Mouse (Mus musculus) lung, adult 10 weeks (tissue): ENCODE data around the gene Bbs5. TPM values are rescaled to one million over a fixed set of nuclear protein-coding genes. Genes with fewer than 3 reads are reported as not detected.

Experiments
- polyA plus RNA-seq: library from polyadenylated mRNA; stranded (reverse); fragments of 350-450 nt; fragmentation: Illumina TruSeq; extraction: RNeasy Lipid Tissue Mini Kit (QIAGEN cat#74804); gene quantifications from one replicate; pipeline ENCODE4 v1.2.3, GENCODE M21; 2014; ENCODE audit warnings: low read depth, low replicate concordance; ENCODE audit not compliant: insufficient read depth

The Bbs5 gene
- polyA plus RNA-seq, result 7.1 TPM

DNA sequence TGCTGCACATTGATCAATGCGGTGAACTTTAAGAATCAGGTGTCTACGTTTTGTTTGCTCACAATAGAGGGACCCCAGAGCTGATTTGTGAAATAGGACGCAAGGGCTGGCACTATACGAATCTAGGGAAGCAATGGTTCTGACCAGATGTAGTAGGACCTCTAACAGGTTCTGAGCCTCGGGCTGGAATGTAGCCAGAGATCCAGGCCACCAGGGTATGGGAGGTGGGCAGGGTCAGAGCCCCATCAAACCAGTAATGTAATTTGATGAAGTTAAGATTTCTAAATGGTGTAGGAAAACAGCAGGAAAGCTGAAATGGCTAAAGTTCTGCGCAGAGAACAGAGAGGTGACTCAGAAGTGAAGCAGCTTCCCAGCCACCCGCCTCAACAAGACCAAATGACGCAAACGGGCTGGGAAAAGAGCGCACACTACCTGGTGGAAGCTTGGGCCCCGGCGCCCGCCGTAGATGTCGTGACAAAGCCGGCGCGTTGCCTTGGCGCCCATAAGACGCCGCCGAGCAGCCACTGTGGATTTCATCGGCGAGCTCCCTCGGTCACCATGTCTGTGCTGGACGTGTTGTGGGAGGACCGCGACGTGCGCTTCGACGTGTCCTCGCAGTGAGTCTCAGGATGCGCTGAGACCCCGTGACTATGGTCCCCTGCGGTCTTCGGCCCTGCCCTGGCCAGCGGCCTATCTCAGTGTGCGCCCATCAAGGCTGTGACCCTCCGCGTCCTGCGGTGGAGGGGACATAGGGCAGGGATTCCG lies at the start of gene Bbs5:
TSS of gene Bbs5 (plus strand) at position 446 of the 765 bp plus-strand sequence.

DNA sequence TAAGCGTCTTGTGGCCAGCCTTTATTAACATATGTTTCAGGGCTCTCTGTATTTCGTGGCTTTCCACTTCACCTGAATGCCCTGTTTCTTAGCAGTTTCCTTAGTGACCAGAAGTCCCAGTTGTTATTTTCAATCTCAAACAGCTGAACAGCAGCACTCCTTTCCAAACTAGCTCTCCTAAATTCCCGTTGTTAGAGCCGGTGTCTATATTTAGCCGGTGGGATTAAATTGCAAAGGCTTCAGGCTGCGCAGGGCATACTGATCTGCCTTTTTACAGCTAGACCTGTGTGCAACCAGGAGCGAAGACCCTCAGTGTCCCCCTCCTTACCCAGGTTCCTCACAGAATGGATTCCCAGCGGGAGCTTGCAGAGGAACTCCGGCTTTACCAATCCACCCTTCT lies 22.9 kb downstream of the Bbs5 start, which contains the start of gene Klhl41:
TSS of gene Klhl41 (plus strand) at position 268 of the 400 bp plus-strand sequence.

DNA sequence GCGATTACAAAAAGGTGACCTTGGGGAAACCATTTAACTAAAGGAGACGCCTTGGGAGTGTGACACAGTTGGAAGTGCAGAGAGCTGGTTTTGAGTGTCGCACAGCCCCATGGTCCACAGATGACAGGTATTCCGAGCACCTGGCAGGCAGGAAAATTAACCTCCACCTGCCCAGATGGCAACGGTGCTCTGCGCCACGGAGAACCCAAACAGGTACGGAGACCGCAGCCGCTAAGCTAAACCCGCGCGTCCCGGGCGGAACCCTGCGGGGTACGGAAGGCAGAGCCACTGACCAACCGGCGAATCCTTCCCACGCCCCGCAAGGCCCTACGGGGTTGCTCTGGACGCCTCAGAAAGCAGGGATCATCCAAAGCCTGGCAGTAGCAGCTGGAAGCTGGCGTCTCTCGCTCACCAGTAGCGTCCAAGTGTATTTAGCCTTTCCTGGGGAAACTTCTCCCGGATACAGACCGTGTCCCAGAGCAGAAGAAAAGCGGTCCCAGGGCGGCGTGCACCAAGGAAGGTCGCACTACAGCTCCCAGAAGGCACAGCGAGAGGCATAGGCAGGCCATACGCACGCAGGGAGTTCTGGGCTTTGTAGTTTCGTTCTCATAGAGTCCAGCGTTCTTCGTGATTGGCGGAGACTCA lies 66.1 kb downstream of the Bbs5 start, which contains the start of gene Fastkd1:
TSS of gene Fastkd1 (minus strand) at position 536 of the 645 bp plus-strand sequence.

Other genes starting within 250 kb of the Bbs5 start
- gene Lrp2, start 61.1 kb upstream of the Bbs5 start, polyA plus RNA-seq, result 2.9 TPM
- 0.96 TPM for gene Klhl41, start 22.9 kb downstream of the Bbs5 start, polyA plus RNA-seq
- 4.8 TPM for gene Fastkd1, start 66.3 kb downstream of the Bbs5 start, polyA plus RNA-seq
- 9.3 TPM for gene Ppig, start 75.4 kb downstream of the Bbs5 start, polyA plus RNA-seq
- 2.6 TPM for gene Ccdc173, start 142.4 kb downstream of the Bbs5 start, polyA plus RNA-seq
- gene Phospho2, start 142.5 kb downstream of the Bbs5 start, polyA plus RNA-seq, result 15.9 TPM
- 5.3 TPM for gene Klhl23, start 174.8 kb downstream of the Bbs5 start, polyA plus RNA-seq
- 88.9 TPM for gene Ssb, start 214.4 kb downstream of the Bbs5 start, polyA plus RNA-seq
- gene Mettl5, start 238.4 kb downstream of the Bbs5 start, polyA plus RNA-seq, result 17.0 TPM